Mouse (Mus musculus) CD4-positive, CD25-positive, alpha-beta regulatory T cell, adult 4 months (primary cell): ENCODE measurements at regions not wholly inside any gene's neighbourhood (a gene's known extent, or its start where the extent isn't known, plus 50 kb on each side); places are given as distances from the start of the nearest gene placed in this dataset.

Experiments
- ATAC-seq: one replicate; pipeline ENCODE4 v1.8.0; 2017

GRCm38 (mm10) chr13:85430821-85431220 is 141.9 kb upstream of the Rasa1 start:
- peak; percentile 62 for ATAC-seq

- ATAC-seq: peak; percentile 91
Observed at GRCm38 (mm10) chr13:85430040-85430439, 141.1 kb upstream of the Rasa1 start.

GRCm38 (mm10) chr13:85418671-85419070 is 129.7 kb upstream of the Rasa1 start:
- ATAC-seq: no peak

GRCm38 (mm10) chr13:85414951-85415350 is 126.0 kb upstream of the Rasa1 start:
- ATAC-seq: no peak

- ATAC-seq: no peak
Observed at GRCm38 (mm10) chr13:85411327-85411726, 122.4 kb upstream of the Rasa1 start.

GRCm38 (mm10) chr13:85398834-85399233 is 109.9 kb upstream of the Rasa1 start:
- peak; percentile 73 for ATAC-seq

- ATAC-seq: peak; percentile 89
Observed at GRCm38 (mm10) chr13:85376338-85376998, 87.5 kb upstream of the Rasa1 start.

GRCm38 (mm10) chr13:85359621-85360020 is 70.7 kb upstream of the Rasa1 start:
- ATAC-seq: peak; percentile 22

- ATAC-seq: peak; percentile 90
Observed at GRCm38 (mm10) chr13:85359143-85359542, 70.2 kb upstream of the Rasa1 start.

GRCm38 (mm10) chr13:85352061-85352460 is 63.1 kb upstream of the Rasa1 start:
- no peak for ATAC-seq
